Mouse (Mus musculus) myocyte (in vitro differentiated cells): Measurements from ENCODE around the gene Slc2a13.

Experiments
- E2F4 ChIP-seq: IDR thresholded peaks from one replicate; pipeline ENCODE4 v1.6.1; 2011; ENCODE audit warnings: mild to moderate bottlenecking, control low read depth, moderate library complexity; ENCODE audit not compliant: insufficient read depth
- MAX ChIP-seq: IDR thresholded peaks from one replicate; pipeline ENCODE4 v1.6.1; 2011; ENCODE audit warnings: low read depth, mild to moderate bottlenecking, control low read depth
- MYOD1 ChIP-seq, 3 experiments: IDR thresholded peaks; one replicate each; pipeline ENCODE4 v1.6.1; 2011; ENCODE audit warnings: control low read depth in 2 of 3, low read depth in 2 of 3, mild to moderate bottlenecking in 2 of 3, moderate library complexity in 1 of 3; ENCODE audit not compliant: insufficient read length in 2 of 3, control insufficient read depth in 1 of 3
- POLR2A ChIP-seq: IDR thresholded peaks from one replicate; pipeline ENCODE4 v1.6.1; 2011; ENCODE audit warnings: low read depth, mild to moderate bottlenecking, control low read depth, moderate library complexity; ENCODE audit not compliant: insufficient read length
- POLR2AphosphoS2 ChIP-seq: IDR thresholded peaks from one replicate; pipeline ENCODE4 v1.6.1; 2011; ENCODE audit warnings: low read depth, control low read depth; ENCODE audit not compliant: insufficient read length
- SRF ChIP-seq: IDR thresholded peaks from one replicate; pipeline ENCODE4 v1.6.1; 2011; ENCODE audit warnings: low read depth; ENCODE audit not compliant: control insufficient read depth, insufficient read length
- TCF12 ChIP-seq: IDR thresholded peaks from one replicate; pipeline ENCODE4 v1.6.1; 2011; ENCODE audit warnings: mild to moderate bottlenecking, control low read depth; ENCODE audit not compliant: poor library complexity, insufficient read depth, severe bottlenecking
- USF1 ChIP-seq: IDR thresholded peaks from one replicate; pipeline ENCODE4 v1.6.1; 2011; ENCODE audit warnings: low read depth, mild to moderate bottlenecking, control low read depth, moderate library complexity

DNA sequence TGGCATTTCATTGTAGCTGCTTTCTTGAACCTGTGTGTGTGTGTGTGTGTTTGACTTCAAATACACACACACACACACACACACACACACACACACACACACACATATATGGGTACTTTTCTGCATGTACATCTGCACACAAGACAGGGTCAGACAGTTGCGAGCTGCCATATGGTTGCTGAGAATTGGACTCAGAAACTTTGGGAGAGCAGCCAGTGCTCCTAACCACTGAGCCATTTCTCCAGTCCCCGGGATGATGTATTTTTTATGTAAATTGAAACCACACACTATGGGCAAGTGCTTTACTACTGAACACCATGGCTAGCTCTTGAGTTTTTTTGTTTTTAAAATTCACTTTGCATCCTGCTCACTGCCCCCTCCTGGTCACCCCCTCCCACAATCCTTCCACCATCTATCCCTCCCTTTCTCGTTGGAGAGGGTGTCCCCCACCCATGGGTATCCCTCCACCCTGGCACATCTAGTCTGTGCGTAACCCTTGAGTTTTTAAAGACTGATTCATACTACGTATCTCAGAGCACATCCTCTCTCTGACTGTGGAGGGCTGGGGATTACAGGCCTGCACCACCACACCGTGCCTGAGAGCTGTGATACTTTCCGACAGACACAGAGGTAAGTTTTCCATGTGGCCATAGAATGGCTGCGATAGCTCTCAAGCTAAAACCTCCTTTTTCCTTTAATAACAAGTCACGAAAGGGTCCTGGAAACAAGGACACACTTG lies 200.4 kb downstream of the Slc2a13 start:
- TF ChIP-seq MAX (no peak), USF1 (no peak), MYOD1 (IDR thresholded peaks at IDR 0.05; ENCODE audit: control insufficient read depth in 1 of 3, insufficient read length in 2 of 3, low read depth in 2 of 3) (no peak), POLR2A (no peak), POLR2AphosphoS2 (no peak), E2F4 (no peak), TCF12 (no peak), SRF (no peak)
